Mouse (Mus musculus): Measurements from ENCODE around the gene 1700010B08Rik. TPM values are rescaled to one million over a fixed set of nuclear protein-coding genes. Genes with fewer than 3 reads are reported as not detected.

Gene 1700010B08Rik
- polyA plus RNA-seq, 1 experiment from 2014 or later = not detected

- 65% methylated on average over 2 of the region's 2 CpGs for WGBS
- no peak overlapping the region for H3K4me3 ChIP-seq (ENCODE audit: low read length)
These were observed 15.2 kb downstream of the 1700010B08Rik start for GRCm38 (mm10) chr2:173734426-173734825.

GRCm38 (mm10) chr2:173737222-173737989, 18.2 kb downstream of the 1700010B08Rik start, which contains the start of gene Vapb:
TSS of gene Vapb (plus strand) at chr2:173737511.
- Histone ChIP-seq H3K27me3 (ENCODE audit: control insufficient read depth, insufficient read depth, low read depth, low read length) (no peaks in the 10 kb centered on the region; the same call in 1 of the 2 replicates), H3K27ac (ENCODE audit: low read length) (peak within 1 kb of the TSS; percentile 55), H3K4me1 (replicated peaks; ENCODE audit: control insufficient read depth, insufficient read depth, low read length) (peaks cover 14% of the 10 kb centered on the region), H3K36me3 (ENCODE audit: control insufficient read depth, insufficient read depth, low read length) (no peaks in the 10 kb centered on the region; the same call in 1 of the 2 replicates), H3K9me3 (ENCODE audit: control insufficient read depth, low read length) (no peaks in the 10 kb centered on the region), H3K4me3 (ENCODE audit: low read length) (peak within 1 kb of the TSS; percentile 90), H3K9ac (ENCODE audit: low read length) (peak within 1 kb of the TSS; percentile 91), H3K4me2 (ENCODE audit: low read depth, low read length) (peak within 1 kb of the TSS; percentile 82)
- ATAC-seq (ENCODE audit: low read depth) = peak; percentile 99
- WGBS = under 1% methylated on average over 70 of the region's 70 CpGs

More at GRCm38 (mm10) chr2:173734426-173734825, 15.2 kb downstream of the 1700010B08Rik start:
- H3K9ac ChIP-seq (ENCODE audit: low read length) = no peak overlapping the region
- no peaks in the 10 kb centered on the region for H3K9me3 ChIP-seq (ENCODE audit: control insufficient read depth, low read length)
- no peak overlapping the region for H3K27ac ChIP-seq (ENCODE audit: low read length)
- no peaks in the 10 kb centered on the region; the same call in 1 of the 2 replicates for H3K27me3 ChIP-seq (ENCODE audit: control insufficient read depth, insufficient read depth, low read depth, low read length)
- ATAC-seq (ENCODE audit: low read depth) = no peak
- no peaks in the 10 kb centered on the region; the same call in 1 of the 2 replicates for H3K36me3 ChIP-seq (ENCODE audit: control insufficient read depth, insufficient read depth, low read length)
- peaks cover 11% of the 10 kb centered on the region for H3K4me1 ChIP-seq (replicated peaks; ENCODE audit: control insufficient read depth, insufficient read depth, low read length)
- H3K4me2 ChIP-seq (ENCODE audit: low read depth, low read length) = no peak overlapping the region

DNA sequence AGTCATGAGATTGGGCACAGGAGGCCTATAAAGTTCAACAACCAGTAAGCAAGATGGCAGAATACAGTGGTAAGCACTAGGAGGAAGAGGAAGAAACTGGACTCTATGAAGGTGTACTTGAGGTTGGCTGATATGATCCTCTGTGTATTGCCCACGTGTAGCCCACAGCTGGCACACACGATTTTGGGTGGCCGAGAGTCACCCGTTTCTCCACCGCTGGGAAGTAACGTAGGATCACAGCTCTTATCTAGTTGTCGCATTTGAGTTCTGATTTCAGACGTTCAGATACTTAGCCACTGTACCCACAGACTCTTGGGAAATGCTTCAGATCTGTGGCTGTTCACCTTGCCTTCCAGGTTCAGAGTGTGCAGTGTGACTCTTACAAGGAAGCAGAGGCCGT, 19.0 kb downstream of the 1700010B08Rik start:
- Histone ChIP-seq H3K27ac (ENCODE audit: low read length) (no peak overlapping the region), H3K4me3 (ENCODE audit: low read length) (peak overlapping the region; percentile 90), H3K9ac (ENCODE audit: low read length) (peak overlapping the region; percentile 91), H3K36me3 (ENCODE audit: control insufficient read depth, insufficient read depth, low read length) (no peaks in the 10 kb centered on the region; the same call in 1 of the 2 replicates), H3K4me1 (replicated peaks; ENCODE audit: control insufficient read depth, insufficient read depth, low read length) (peaks cover 14% of the 10 kb centered on the region), H3K4me2 (ENCODE audit: low read depth, low read length) (peak overlapping the region; percentile 82), H3K27me3 (ENCODE audit: control insufficient read depth, insufficient read depth, low read depth, low read length) (no peaks in the 10 kb centered on the region), H3K9me3 (ENCODE audit: control insufficient read depth, low read length) (no peaks in the 10 kb centered on the region)
- 78% methylated on average over 9 of the region's 9 CpGs for WGBS
- no peak for ATAC-seq (ENCODE audit: low read depth)

- 83% methylated on average over 7 of the region's 7 CpGs for WGBS
- Histone ChIP-seq H3K4me2 (ENCODE audit: low read depth, low read length) (no peak overlapping the region), H3K36me3 (ENCODE audit: control insufficient read depth, insufficient read depth, low read length) (no peaks in the 10 kb centered on the region; the same call in 1 of the 2 replicates), H3K4me3 (ENCODE audit: low read length) (no peak overlapping the region), H3K9ac (ENCODE audit: low read length) (no peak overlapping the region), H3K9me3 (ENCODE audit: control insufficient read depth, low read length) (no peaks in the 10 kb centered on the region), H3K4me1 (replicated peaks; ENCODE audit: control insufficient read depth, insufficient read depth, low read length) (peaks cover 14% of the 10 kb centered on the region), H3K27me3 (ENCODE audit: control insufficient read depth, insufficient read depth, low read depth, low read length) (no peaks in the 10 kb centered on the region), H3K27ac (ENCODE audit: low read length) (no peak overlapping the region)
- ATAC-seq (ENCODE audit: low read depth) = no peak
These were observed 19.9 kb downstream of the 1700010B08Rik start for GRCm38 (mm10) chr2:173739107-173739506.

- WGBS = 61% methylated on average over 13 of the region's 13 CpGs
- no peak overlapping the region for H3K27ac ChIP-seq (ENCODE audit: low read length)
- H3K27me3 ChIP-seq (ENCODE audit: control insufficient read depth, insufficient read depth, low read depth, low read length) = no peaks in the 10 kb centered on the region
- 0 out of 2 replicates have a peak, but pooled peaks cover 3% of the 10 kb centered on the region for H3K9me3 ChIP-seq (ENCODE audit: control insufficient read depth, low read length)
- H3K4me2 ChIP-seq (ENCODE audit: low read depth, low read length) = no peak overlapping the region
- no peak overlapping the region for H3K4me3 ChIP-seq (ENCODE audit: low read length)
- H3K36me3 ChIP-seq (ENCODE audit: control insufficient read depth, insufficient read depth, low read length) = peaks cover 2% of the 10 kb centered on the region; the same call in 1 of the 2 replicates
- H3K4me1 ChIP-seq (replicated peaks; ENCODE audit: control insufficient read depth, insufficient read depth, low read length) = peaks cover 14% of the 10 kb centered on the region
- no peak for ATAC-seq (ENCODE audit: low read depth)
- no peak overlapping the region for H3K9ac ChIP-seq (ENCODE audit: low read length)
These were observed 22.9 kb downstream of the 1700010B08Rik start for GRCm38 (mm10) chr2:173742090-173742489.

DNA sequence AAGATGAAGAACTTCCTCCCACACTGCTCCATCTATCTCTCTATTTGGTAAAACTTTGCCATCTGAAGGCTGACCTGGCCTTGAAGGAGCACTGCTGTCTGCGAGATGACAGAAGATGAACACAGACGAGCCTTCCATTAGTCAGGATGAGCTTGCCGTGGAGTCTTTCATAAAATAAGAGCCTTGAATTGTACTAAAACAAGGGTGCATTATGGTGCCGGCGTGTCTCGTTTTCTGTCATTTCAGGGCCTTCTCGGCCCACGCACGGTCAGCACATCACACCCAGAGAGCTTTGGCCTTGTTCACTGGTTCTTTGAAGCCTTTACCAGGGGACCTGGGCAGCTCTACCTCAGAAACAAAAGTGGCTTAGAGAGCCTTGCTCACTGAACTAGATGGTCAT, 23.5 kb downstream of the 1700010B08Rik start:
- H3K4me3 ChIP-seq (ENCODE audit: low read length) = no peak overlapping the region
- no peaks in the 10 kb centered on the region for H3K27me3 ChIP-seq (ENCODE audit: control insufficient read depth, insufficient read depth, low read depth, low read length)
- H3K9me3 ChIP-seq (ENCODE audit: control insufficient read depth, low read length) = 0 out of 2 replicates have a peak, but pooled peaks cover 3% of the 10 kb centered on the region
- no peak overlapping the region for H3K9ac ChIP-seq (ENCODE audit: low read length)
- no peak overlapping the region for H3K27ac ChIP-seq (ENCODE audit: low read length)
- H3K4me2 ChIP-seq (ENCODE audit: low read depth, low read length) = no peak overlapping the region
- no peak for ATAC-seq (ENCODE audit: low read depth)
- peaks cover 14% of the 10 kb centered on the region for H3K4me1 ChIP-seq (replicated peaks; ENCODE audit: control insufficient read depth, insufficient read depth, low read length)
- 82% methylated on average over 9 of the region's 9 CpGs for WGBS
- peaks cover 2% of the 10 kb centered on the region; the same call in 1 of the 2 replicates for H3K36me3 ChIP-seq (ENCODE audit: control insufficient read depth, insufficient read depth, low read length)

DNA sequence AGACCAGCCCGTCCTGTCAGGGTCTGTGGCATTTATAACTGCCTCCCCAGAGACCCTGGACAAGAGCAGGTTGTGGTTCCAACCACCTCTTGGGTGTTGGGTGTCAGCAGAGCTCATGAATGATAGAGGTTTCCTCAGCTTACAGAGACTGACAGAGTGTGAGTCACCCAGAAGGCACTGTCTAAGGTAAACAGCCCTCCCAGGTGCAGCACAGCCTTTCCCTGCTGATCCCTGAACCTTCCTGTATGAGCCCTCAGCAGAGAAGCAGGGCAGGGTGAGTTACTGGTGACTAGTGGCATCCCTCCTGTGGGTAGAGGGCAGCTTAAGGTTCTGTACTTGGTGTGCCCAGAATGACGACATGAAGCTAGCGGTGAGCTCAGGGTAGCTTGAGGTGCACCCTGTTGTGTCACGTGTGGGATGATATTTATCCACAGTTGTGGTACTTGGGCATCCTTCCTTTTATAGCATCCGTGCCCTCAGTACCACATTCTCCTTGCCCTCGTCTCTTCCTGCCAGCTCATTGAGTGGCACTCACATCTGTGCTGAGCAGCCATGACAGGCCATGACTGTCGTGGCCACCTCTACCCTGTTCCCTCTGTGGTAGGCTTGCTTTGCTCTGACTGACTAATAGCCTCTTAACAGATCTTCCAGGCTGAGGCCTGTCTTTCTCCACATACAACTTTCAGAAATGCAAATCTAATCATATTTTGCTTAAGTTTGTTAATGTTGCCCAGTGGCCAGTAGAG, 25.0 kb downstream of the 1700010B08Rik start:
- H3K4me2 ChIP-seq (ENCODE audit: low read depth, low read length) = no peak overlapping the region
- ATAC-seq (ENCODE audit: low read depth) = no peak
- H3K9ac ChIP-seq (ENCODE audit: low read length) = no peak overlapping the region
- 82% methylated on average over 7 of the region's 7 CpGs for WGBS
- 0 out of 2 replicates have a peak, but pooled peaks cover 2% of the 10 kb centered on the region for H3K36me3 ChIP-seq (ENCODE audit: control insufficient read depth, insufficient read depth, low read length)
- no peak overlapping the region for H3K4me3 ChIP-seq (ENCODE audit: low read length)
- H3K27ac ChIP-seq (ENCODE audit: low read length) = no peak overlapping the region
- 0 out of 2 replicates have a peak, but pooled peaks cover 3% of the 10 kb centered on the region for H3K9me3 ChIP-seq (ENCODE audit: control insufficient read depth, low read length)
- no peaks in the 10 kb centered on the region for H3K27me3 ChIP-seq (ENCODE audit: control insufficient read depth, insufficient read depth, low read depth, low read length)
- H3K4me1 ChIP-seq (replicated peaks; ENCODE audit: control insufficient read depth, insufficient read depth, low read length) = peaks cover 2% of the 10 kb centered on the region; the same call in 1 of the 2 replicates

- no peaks in the 10 kb centered on the region for H3K27me3 ChIP-seq (ENCODE audit: control insufficient read depth, insufficient read depth, low read depth, low read length)
- 0 out of 2 replicates have a peak, but pooled peaks cover 2% of the 10 kb centered on the region for H3K36me3 ChIP-seq (ENCODE audit: control insufficient read depth, insufficient read depth, low read length)
- 0 out of 2 replicates have a peak, but pooled peaks cover 3% of the 10 kb centered on the region for H3K9me3 ChIP-seq (ENCODE audit: control insufficient read depth, low read length)
- peak; percentile 56; the same call in 1 of the 2 replicates for ATAC-seq (ENCODE audit: low read depth)
- no peak overlapping the region for H3K4me3 ChIP-seq (ENCODE audit: low read length)
- H3K9ac ChIP-seq (ENCODE audit: low read length) = no peak overlapping the region
- WGBS = 68% methylated on average over 2 of the region's 2 CpGs
- H3K4me1 ChIP-seq (replicated peaks; ENCODE audit: control insufficient read depth, insufficient read depth, low read length) = peaks cover 3% of the 10 kb centered on the region; the same call in 1 of the 2 replicates
- H3K27ac ChIP-seq (ENCODE audit: low read length) = no peak overlapping the region
- no peak overlapping the region for H3K4me2 ChIP-seq (ENCODE audit: low read depth, low read length)
These were observed 29.9 kb downstream of the 1700010B08Rik start for GRCm38 (mm10) chr2:173748961-173749659.

All from lung, embryonic 16.5 days (tissue).